Mouse (Mus musculus): ENCODE data around the gene Gm39115. TPM values are rescaled to one million over a fixed set of nuclear protein-coding genes. Genes with fewer than 3 reads are reported as not detected.
A peak's percentile ranks its signal among the peaks of the same experiment; 100 is the strongest.

Gm39115 gene
- polyA plus RNA-seq, 1 experiment from 2014 or later, result not detected

DNA sequence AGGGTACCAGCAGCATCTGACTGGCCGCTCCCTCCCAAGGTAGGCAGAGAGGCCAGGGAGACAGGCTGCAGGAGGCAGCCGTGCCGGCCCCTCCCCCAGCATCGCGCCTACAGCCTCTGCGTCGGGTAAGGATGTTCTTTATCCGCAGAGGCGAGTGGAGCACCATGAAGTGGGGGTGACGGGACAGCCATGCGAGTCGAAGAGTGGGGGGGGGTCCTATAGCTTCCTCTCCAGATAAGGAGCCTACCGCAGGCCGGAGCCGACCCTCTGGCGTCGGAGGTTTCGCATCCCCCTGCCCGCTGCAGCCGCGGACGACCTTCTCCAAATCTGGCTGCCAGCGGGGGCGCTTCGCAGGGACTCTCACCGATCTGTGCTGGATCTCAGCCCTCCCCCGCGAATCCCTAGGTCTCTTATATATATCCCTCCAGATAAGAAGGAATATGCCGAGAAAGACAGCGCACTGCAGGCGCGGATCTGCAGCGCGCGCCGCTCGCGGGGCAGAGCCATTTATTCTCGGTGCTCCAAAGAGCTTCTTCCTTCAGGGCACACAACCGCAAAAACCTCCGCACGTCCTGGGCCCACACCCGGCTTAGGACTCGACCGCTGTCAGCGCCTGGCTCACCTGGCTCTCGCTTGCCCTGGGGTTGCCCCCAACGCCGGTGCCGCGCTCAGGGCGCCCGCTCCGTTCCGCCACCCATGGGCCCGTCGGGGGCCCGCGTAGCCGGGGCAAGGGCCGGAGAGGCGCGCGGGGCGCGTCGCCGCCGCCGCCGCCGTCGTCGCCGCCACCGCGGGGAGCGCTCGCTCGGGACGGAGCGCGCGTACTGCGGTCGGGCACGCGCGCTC, 41.3 kb downstream of the Gm39115 start:
- Histone ChIP-seq H3K4me2 (replicated peaks) (peak overlapping the region; percentile 98), H3K27ac (0 out of 2 replicates have a peak overlapping the region, but pooled peaks have one; percentile 17), H3K4me3 (peak overlapping the region; percentile 71), H3K4me1 (peaks cover 12% of the 10 kb centered on the region), H3K27me3 (peaks cover 92% of the 10 kb centered on the region), H3K9me3 (no peaks in the 10 kb centered on the region), H3K9ac (peak overlapping the region; percentile 63), H3K36me3 (no peaks in the 10 kb centered on the region)
- 0 out of 2 replicates have a peak, but pooled peaks have one; percentile 15 for ATAC-seq (ENCODE audit: insufficient number of reproducible peaks, insufficient read depth, low FRiP score, low TSS enrichment)
- under 1% methylated on average over 88 of the region's 89 CpGs for WGBS

DNA sequence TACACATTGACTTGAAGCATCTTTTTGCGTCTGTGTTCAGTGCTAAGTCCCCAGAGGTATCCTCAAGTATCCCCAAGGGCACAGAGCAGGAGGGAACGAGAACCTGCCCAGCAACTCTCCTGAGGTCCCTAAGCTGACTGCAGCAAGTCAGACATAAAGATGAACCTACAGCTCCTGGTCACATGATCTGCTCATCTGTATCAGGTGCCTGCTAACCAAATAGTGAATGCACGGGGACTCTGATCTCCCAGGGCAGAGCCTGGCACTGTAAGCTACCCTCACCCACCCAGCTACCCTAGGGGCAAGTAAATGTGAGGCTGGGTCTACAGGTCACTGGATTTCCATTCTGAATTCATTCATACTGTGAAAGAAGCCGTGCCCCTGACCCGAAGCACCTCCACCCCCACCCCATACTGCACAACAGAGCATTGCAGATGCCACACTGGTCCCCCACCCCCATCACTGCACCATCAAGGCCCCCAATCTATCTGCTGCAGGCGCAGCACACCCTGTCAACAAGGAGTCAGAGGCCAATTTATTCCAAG, 42.1 kb downstream of the Gm39115 start:
- Histone ChIP-seq H3K36me3 (no peaks in the 10 kb centered on the region), H3K4me3 (peak overlapping the region; percentile 71), H3K9ac (peak overlapping the region; percentile 63), H3K27me3 (peaks cover 95% of the 10 kb centered on the region), H3K4me2 (replicated peaks) (peak overlapping the region; percentile 98), H3K4me1 (peaks cover 20% of the 10 kb centered on the region), H3K9me3 (no peaks in the 10 kb centered on the region), H3K27ac (no peak overlapping the region)
- ATAC-seq (ENCODE audit: insufficient number of reproducible peaks, insufficient read depth, low FRiP score, low TSS enrichment), result no peak
- 27% methylated on average over 6 of the region's 6 CpGs for WGBS

DNA sequence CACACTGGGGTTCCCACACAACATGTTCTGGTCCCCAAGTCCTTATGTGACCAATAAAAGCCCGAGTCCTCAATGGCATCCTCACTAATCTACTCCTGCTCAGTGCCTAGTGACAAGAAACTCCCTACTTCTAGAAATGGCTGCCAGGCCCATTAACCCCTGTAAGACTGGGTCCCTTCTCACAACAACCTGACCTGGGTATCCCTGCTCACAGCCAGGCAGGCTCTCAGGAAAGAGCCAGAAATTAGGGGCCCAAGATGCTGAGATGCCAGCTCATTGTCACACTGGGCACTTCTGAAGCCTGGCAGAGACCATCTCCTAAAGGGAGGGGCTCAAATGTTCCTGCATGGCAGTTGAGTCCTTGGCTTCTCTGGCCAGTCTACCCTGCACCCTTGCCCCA, 42.8 kb downstream of the Gm39115 start:
- no peak overlapping the region for H3K9ac ChIP-seq
- no peak for ATAC-seq (ENCODE audit: insufficient number of reproducible peaks, insufficient read depth, low FRiP score, low TSS enrichment)
- no peak overlapping the region for H3K4me2 ChIP-seq (replicated peaks)
- H3K4me1 ChIP-seq, result peaks cover 21% of the 10 kb centered on the region
- no peaks in the 10 kb centered on the region for H3K36me3 ChIP-seq
- H3K9me3 ChIP-seq, result no peaks in the 10 kb centered on the region
- H3K4me3 ChIP-seq, result no peak overlapping the region
- WGBS, result 43% methylated on average over 1 of the region's 1 CpGs
- H3K27me3 ChIP-seq, result peaks cover 98% of the 10 kb centered on the region
- H3K27ac ChIP-seq, result no peak overlapping the region

DNA sequence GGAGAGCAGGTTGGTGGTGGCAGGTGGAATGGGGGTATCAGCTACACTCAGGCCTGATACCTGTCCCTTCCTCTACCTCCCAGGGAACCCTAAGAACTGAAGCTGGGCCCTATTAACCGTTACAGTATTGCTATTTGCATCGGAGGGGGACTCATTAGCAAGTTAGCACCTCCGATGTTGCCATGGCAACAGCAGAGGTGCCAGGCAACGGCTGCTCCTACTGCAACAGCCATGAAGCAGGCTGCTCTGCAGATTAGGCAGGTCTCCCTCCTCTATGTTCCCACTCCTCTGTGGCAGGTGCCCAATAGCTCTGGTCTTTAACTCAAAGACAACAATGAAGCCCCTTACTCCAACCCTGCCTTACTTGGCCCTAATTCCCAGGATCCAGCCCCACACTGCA, 44.0 kb downstream of the Gm39115 start:
- no peak overlapping the region for H3K9ac ChIP-seq
- H3K4me3 ChIP-seq, result no peak overlapping the region

DNA sequence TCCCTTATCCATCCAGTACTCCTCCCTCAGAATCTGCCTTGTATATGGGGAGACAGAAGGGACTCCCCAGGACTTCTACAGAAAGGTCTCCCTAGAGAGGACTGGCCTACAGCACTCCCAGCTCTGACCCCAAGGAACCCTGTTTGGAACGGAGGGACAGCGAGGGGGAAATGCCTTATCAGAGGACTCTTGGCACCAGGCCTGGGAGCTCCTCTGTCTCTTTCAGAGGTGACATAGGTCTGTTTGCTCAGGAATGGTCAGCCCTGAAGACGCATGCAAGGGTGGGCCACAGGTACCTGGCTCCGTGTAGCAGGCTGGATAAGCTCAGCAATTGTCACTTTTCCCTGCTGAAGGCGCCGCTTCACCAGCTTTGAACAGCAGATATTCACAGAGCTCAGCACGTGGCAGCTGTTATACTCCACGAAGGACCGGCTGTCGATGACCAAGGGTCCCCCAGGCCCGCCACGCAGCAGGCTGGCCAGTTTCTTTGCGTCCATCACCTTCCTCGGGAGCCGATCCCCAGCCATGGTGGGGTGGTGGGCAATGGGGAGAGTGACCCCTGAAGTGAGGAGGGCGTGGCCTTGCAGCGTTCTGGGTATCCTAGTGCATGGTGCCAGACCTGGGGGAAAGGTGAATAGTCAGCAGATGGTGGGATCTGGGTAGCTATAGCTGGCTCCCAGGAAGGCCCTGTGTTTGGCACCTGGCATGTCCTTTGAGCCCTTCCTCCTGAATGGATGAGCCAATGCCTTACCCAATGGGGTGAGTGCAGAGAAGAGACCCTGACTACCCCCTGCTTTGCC, 46.0 kb downstream of the Gm39115 start:
- ATAC-seq (ENCODE audit: insufficient number of reproducible peaks, insufficient read depth, low FRiP score, low TSS enrichment), result no peak
- Histone ChIP-seq H3K4me2 (replicated peaks) (no peak overlapping the region), H3K4me3 (no peak overlapping the region), H3K9me3 (no peaks in the 10 kb centered on the region), H3K36me3 (no peaks in the 10 kb centered on the region), H3K27me3 (peaks cover 89% of the 10 kb centered on the region), H3K9ac (no peak overlapping the region), H3K4me1 (peaks cover 17% of the 10 kb centered on the region), H3K27ac (no peak overlapping the region)
- WGBS, result 66% methylated on average over 17 of the region's 17 CpGs

More for the DNA sequence above, 44.0 kb downstream of the Gm39115 start:
- H3K4me1 ChIP-seq, result peaks cover 21% of the 10 kb centered on the region
- no peak overlapping the region for H3K4me2 ChIP-seq (replicated peaks)
- ATAC-seq (ENCODE audit: insufficient number of reproducible peaks, insufficient read depth, low FRiP score, low TSS enrichment), result no peak
- no peak overlapping the region for H3K27ac ChIP-seq
- no peaks in the 10 kb centered on the region for H3K9me3 ChIP-seq
- 14% methylated on average over 4 of the region's 4 CpGs for WGBS
- H3K27me3 ChIP-seq, result peaks cover 94% of the 10 kb centered on the region
- no peaks in the 10 kb centered on the region for H3K36me3 ChIP-seq

DNA sequence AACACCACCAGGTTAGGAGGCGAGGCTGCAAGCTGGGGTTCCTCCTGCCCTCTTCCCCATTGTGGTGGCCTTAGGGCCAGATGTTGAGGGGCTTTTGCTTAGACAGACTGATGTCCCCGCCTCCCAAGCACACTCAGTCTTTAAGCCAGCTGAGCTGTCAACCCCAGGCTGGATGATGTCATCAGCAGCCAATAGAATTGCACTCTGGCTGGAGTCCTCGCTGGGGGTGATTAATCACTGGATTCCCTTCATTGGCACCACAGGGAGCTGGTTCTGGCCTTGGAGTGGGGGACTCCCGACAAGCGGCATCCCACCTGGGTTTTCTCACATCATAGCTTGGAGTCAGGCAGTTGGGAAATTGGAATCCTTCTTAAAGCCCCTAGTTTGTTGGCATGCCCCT, 46.9 kb downstream of the Gm39115 start:
- Histone ChIP-seq H3K4me2 (replicated peaks) (no peak overlapping the region), H3K4me3 (no peak overlapping the region), H3K27me3 (peaks cover 89% of the 10 kb centered on the region), H3K9ac (no peak overlapping the region), H3K9me3 (no peaks in the 10 kb centered on the region), H3K27ac (no peak overlapping the region), H3K4me1 (peaks cover 10% of the 10 kb centered on the region), H3K36me3 (no peaks in the 10 kb centered on the region)
- no peak for ATAC-seq (ENCODE audit: insufficient number of reproducible peaks, insufficient read depth, low FRiP score, low TSS enrichment)
- 3% methylated on average over 5 of the region's 5 CpGs for WGBS

DNA sequence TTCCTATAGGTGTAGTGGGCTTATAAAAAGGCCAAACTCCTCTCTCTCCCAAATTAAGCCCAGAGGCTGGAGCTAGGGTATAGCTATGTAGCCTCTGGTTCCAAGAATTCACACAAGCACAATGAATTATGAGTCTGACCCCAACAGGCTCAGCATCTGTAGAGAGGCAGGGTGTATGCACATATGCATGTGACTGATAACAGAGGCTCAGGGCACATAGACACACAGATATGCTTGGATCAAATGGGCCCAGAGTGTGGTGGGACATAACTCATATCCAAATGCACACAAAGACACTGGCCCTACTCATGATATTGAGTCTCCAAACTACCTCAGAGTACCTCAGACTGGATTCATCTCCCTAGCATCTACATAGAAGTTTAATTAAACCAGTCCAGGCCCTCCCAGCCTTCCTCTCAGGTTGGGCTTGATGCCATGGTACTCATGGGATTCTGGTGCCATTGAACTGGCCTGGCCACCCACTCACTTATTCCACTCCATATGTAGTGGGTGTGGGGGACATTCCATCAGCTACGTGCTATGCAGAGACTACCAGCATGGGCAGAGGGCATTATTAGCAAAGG, 48.7 kb downstream of the Gm39115 start:
- ATAC-seq (ENCODE audit: insufficient number of reproducible peaks, insufficient read depth, low FRiP score, low TSS enrichment), result no peak
- H3K27ac ChIP-seq, result no peak overlapping the region
- peaks cover 89% of the 10 kb centered on the region for H3K27me3 ChIP-seq
- H3K9me3 ChIP-seq, result no peaks in the 10 kb centered on the region
- H3K4me2 ChIP-seq (replicated peaks), result no peak overlapping the region
- WGBS, result 76% methylated on average over 1 of the region's 1 CpGs
- H3K4me1 ChIP-seq, result peaks cover 14% of the 10 kb centered on the region
- no peak overlapping the region for H3K4me3 ChIP-seq
- H3K9ac ChIP-seq, result no peak overlapping the region
- H3K36me3 ChIP-seq, result no peaks in the 10 kb centered on the region

DNA sequence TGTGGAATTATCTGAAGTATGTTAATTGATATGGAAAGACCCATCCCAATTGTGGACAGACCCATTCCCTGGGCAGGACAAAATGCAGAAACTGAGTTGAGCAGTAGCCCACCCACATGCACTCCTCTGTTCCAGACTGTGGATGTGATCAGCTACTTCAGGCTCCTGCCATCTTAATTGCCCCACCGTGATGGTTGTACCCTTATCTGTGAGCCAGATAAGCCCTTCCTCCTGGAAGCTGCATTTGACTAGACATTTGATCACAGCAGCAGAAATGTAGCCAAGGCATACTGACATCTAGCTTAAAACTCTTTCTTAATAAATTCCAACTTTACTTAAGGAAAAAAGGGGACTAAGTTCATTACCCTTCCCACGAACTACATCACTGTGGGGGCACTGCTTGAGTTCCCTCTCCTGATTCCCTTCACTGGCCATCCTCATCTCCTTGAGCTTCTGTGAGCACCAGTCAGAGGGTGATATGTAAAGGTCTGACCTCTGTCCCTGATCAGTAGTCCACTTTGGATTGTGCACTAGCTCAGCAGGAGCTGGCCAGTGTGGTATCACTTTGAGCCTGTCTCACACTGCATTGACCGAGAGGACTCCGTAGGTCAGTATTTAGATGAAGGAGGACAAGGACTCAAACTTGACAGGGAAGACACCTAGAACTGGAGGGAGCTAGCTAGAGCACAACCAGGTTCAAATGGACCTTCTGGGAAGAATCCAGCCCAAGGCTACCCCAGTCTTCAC, 49.5 kb downstream of the Gm39115 start:
- Histone ChIP-seq H3K4me1 (peaks cover 18% of the 10 kb centered on the region), H3K4me2 (replicated peaks) (no peak overlapping the region), H3K27ac (no peak overlapping the region), H3K9me3 (no peaks in the 10 kb centered on the region), H3K36me3 (no peaks in the 10 kb centered on the region), H3K4me3 (no peak overlapping the region), H3K27me3 (peaks cover 89% of the 10 kb centered on the region), H3K9ac (no peak overlapping the region)
- 85% methylated on average over 4 of the region's 4 CpGs for WGBS
- ATAC-seq (ENCODE audit: insufficient number of reproducible peaks, insufficient read depth, low FRiP score, low TSS enrichment), result no peak

Other genes with a start within 250 kb of the Gm39115 start
- 45.7 and 46.5 TPM in 2 replicates for gene Tollip, start 217.5 kb downstream of the Gm39115 start, polyA plus RNA-seq (2016; fragmentation: Nextera tagmentation; extraction: Ambion mirVana)
- gene Brsk2, start 186.3 kb downstream of the Gm39115 start, polyA plus RNA-seq (2016; fragmentation: Nextera tagmentation; extraction: Ambion mirVana), result 1.8 and 3.3 TPM in 2 replicates
- gene Mob2, start 75.0 kb downstream of the Gm39115 start, polyA plus RNA-seq (2016; fragmentation: Nextera tagmentation; extraction: Ambion mirVana), result 56.8 and 60.8 TPM in 2 replicates
- 4.9 and 7.0 TPM in 2 replicates for gene Dusp8, start 40.2 kb downstream of the Gm39115 start, polyA plus RNA-seq (2016; fragmentation: Nextera tagmentation; extraction: Ambion mirVana)
- not detected in 2 replicates for gene Gm45618, start 15.3 kb downstream of the Gm39115 start, polyA plus RNA-seq (2016; fragmentation: Nextera tagmentation; extraction: Ambion mirVana)
- gene Gm45337, start 8.6 kb upstream of the Gm39115 start, polyA plus RNA-seq (2016; fragmentation: Nextera tagmentation; extraction: Ambion mirVana), result not detected in 2 replicates
- gene Gm29735, start 21.1 kb upstream of the Gm39115 start, polyA plus RNA-seq (2016; fragmentation: Nextera tagmentation; extraction: Ambion mirVana), result not detected in 2 replicates
- not detected in 2 replicates for gene Gm4553, start 29.7 kb upstream of the Gm39115 start, polyA plus RNA-seq (2016; fragmentation: Nextera tagmentation; extraction: Ambion mirVana)
- gene Krtap5-2, start 40.0 kb upstream of the Gm39115 start, polyA plus RNA-seq (2016; fragmentation: Nextera tagmentation; extraction: Ambion mirVana), result not detected in 2 replicates
- gene Gm10153, start 54.4 kb upstream of the Gm39115 start, polyA plus RNA-seq (2016; fragmentation: Nextera tagmentation; extraction: Ambion mirVana), result not detected in 2 replicates
- not detected in 2 replicates for gene Krtap5-3, start 65.3 kb upstream of the Gm39115 start, polyA plus RNA-seq (2016; fragmentation: Nextera tagmentation; extraction: Ambion mirVana)
- gene Gm7579, start 75.8 kb upstream of the Gm39115 start, polyA plus RNA-seq (2016; fragmentation: Nextera tagmentation; extraction: Ambion mirVana), result not detected in 2 replicates
- not detected in 2 replicates for gene Krtap5-5, start 93.9 kb upstream of the Gm39115 start, polyA plus RNA-seq (2016; fragmentation: Nextera tagmentation; extraction: Ambion mirVana)
- not detected in 2 replicates for gene Gm40460, start 105.0 kb upstream of the Gm39115 start, polyA plus RNA-seq (2016; fragmentation: Nextera tagmentation; extraction: Ambion mirVana)
- gene Gm2431, start 122.3 kb upstream of the Gm39115 start, polyA plus RNA-seq (2016; fragmentation: Nextera tagmentation; extraction: Ambion mirVana), result not detected in 2 replicates
- gene Gm4559, start 138.3 kb upstream of the Gm39115 start, polyA plus RNA-seq (2016; fragmentation: Nextera tagmentation; extraction: Ambion mirVana), result not detected in 2 replicates
- gene Krtap5-1, start 161.1 kb upstream of the Gm39115 start, polyA plus RNA-seq (2016; fragmentation: Nextera tagmentation; extraction: Ambion mirVana), result not detected in 2 replicates
- not detected in 2 replicates for gene Krtap5-4, start 167.5 kb upstream of the Gm39115 start, polyA plus RNA-seq (2016; fragmentation: Nextera tagmentation; extraction: Ambion mirVana)
- gene Ifitm10, start 237.7 kb upstream of the Gm39115 start, polyA plus RNA-seq (2016; fragmentation: Nextera tagmentation; extraction: Ambion mirVana), result 2.3 and 2.9 TPM in 2 replicates
- gene Gm49369, start 246.6 kb upstream of the Gm39115 start, polyA plus RNA-seq (2016; fragmentation: Nextera tagmentation; extraction: Ambion mirVana), result 0.67 TPM in 1 of 2 replicates, not detected in the other